Mouse (Mus musculus) ovary, adult 18-20 months (tissue): ENCODE measurements at regions not wholly inside any gene's neighbourhood (a gene's known extent, or its start where the extent isn't known, plus 50 kb on each side); places are given as distances from the start of the nearest gene placed in this dataset.
A peak's percentile ranks its signal among the peaks of the same experiment; 100 is the strongest.

Experiments
- DNase-seq: peaks from one replicate; pipeline ENCODE4 v3.0.0; 2022; ENCODE audit warnings: low spot score, mixed read lengths

DNA sequence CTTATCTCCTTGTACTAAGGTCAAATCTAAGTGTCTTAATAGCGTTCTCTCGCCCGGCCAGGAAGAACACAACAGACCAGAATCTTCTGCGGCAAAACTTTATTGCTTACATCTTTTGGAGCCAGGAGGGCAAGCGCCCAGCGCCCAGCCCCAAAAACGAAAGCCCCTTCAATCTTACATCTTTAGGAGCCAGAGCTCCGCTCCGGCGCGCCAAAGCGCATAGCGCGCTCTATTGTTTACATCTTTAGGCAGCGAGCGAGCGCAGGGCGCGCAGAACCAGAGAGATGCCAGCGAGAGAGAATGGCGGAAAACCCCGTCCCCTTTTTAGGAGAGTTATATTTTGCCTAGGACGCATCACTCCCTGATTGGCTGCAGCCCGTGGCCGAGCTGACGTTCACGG lies 373.2 kb upstream of the Gm21477 start:
- peak; percentile 1 for DNase-seq
